Mouse (Mus musculus): ENCODE results near the gene Rbbp4. TPM values are rescaled to one million over a fixed set of nuclear protein-coding genes. Genes with fewer than 3 reads are reported as not detected.
A peak's percentile ranks its signal among the peaks of the same experiment; 100 is the strongest.

Gene Rbbp4
- polyA plus RNA-seq, 1 experiment from 2014 or later, result 390 TPM

DNA sequence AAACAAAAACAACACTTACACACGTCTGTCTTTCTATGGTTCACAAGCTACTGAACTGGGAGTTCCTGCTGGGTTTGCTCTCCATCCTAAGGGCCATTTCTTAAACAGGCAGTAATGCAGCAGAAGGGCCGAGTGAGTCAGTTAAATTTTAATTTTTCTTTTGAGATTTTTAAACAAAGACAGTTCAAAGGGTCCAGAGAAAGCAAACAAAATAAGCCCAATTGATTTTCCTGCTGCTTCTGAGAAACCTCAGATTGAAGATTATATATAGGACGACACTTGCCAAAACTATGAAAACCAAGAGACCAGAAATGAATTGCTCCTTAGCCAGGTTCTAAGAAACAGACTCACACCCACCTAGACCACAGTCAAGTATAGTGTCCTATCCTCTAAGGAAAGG is 21.3 kb downstream of the Rbbp4 start:
- Histone ChIP-seq H3K9ac (ENCODE audit: low read length) (no peak overlapping the region), H3K4me1 (replicated peaks; ENCODE audit: control insufficient read depth, insufficient read depth, low read length) (no peaks in the 10 kb centered on the region), H3K27me3 (ENCODE audit: control insufficient read depth, insufficient read depth, low read depth, low read length) (no peaks in the 10 kb centered on the region), H3K9me3 (ENCODE audit: control insufficient read depth, low read length) (no peaks in the 10 kb centered on the region), H3K4me2 (ENCODE audit: low read depth, low read length) (no peak overlapping the region), H3K4me3 (ENCODE audit: low read length) (no peak overlapping the region), H3K36me3 (ENCODE audit: control insufficient read depth, insufficient read depth, low read length) (peaks cover 76% of the 10 kb centered on the region), H3K27ac (ENCODE audit: low read length) (no peak overlapping the region)
- no peak for ATAC-seq (ENCODE audit: low read depth)
- 55% methylated on average over 3 of the region's 3 CpGs for WGBS

DNA sequence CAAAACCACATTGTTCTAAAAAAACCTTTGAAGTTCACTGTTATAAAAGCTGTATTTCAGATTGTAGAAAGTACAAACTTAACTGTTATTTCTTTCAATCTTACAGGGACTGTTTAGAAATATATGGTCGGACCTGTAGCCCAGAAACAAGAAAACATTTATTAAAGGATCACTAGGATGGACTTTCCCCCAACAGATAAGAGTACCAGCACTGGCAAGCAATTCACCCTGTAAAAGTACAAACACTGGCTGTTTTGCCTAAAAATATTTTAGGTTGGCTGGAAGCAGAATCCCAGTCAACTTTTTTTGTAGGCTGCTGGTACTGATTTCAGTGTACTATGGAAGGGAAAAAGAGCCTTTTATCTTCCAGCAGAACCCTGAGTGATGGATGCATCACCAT is 27.2 kb downstream of the Rbbp4 start:
- Histone ChIP-seq H3K27me3 (ENCODE audit: control insufficient read depth, insufficient read depth, low read depth, low read length) (no peaks in the 10 kb centered on the region), H3K36me3 (ENCODE audit: control insufficient read depth, insufficient read depth, low read length) (peaks cover 45% of the 10 kb centered on the region), H3K4me2 (ENCODE audit: low read depth, low read length) (no peak overlapping the region), H3K9ac (ENCODE audit: low read length) (no peak overlapping the region), H3K27ac (ENCODE audit: low read length) (no peak overlapping the region), H3K9me3 (ENCODE audit: control insufficient read depth, low read length) (no peaks in the 10 kb centered on the region), H3K4me1 (replicated peaks; ENCODE audit: control insufficient read depth, insufficient read depth, low read length) (no peaks in the 10 kb centered on the region), H3K4me3 (ENCODE audit: low read length) (no peak overlapping the region)
- ATAC-seq (ENCODE audit: low read depth), result no peak
- 96% methylated on average over 1 of the region's 1 CpGs for WGBS

DNA sequence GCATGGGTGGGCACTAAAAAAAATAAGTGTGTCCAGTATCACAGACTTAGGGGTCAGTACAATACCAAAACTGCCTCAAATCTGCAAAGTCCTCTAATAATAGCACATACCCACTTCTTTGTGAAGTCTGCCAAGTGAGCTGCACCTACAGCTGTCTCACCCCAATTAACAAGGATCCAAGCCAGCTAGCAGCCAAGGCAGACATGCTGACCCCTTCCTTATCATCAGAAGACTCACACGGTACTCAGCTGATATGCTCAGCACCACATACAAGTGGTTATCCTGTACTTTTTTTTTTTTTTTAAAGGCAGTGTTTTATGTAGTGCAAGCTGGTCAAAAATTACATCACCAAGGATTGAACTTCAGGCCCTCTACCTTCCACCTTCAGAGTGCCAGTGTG is 30.9 kb downstream of the Rbbp4 start:
- Histone ChIP-seq H3K27me3 (ENCODE audit: control insufficient read depth, insufficient read depth, low read depth, low read length) (no peaks in the 10 kb centered on the region), H3K4me3 (ENCODE audit: low read length) (no peak overlapping the region), H3K9me3 (ENCODE audit: control insufficient read depth, low read length) (peaks cover 9% of the 10 kb centered on the region), H3K9ac (ENCODE audit: low read length) (no peak overlapping the region), H3K27ac (ENCODE audit: low read length) (no peak overlapping the region), H3K4me1 (replicated peaks; ENCODE audit: control insufficient read depth, insufficient read depth, low read length) (peaks cover 3% of the 10 kb centered on the region), H3K4me2 (ENCODE audit: low read depth, low read length) (no peak overlapping the region), H3K36me3 (ENCODE audit: control insufficient read depth, insufficient read depth, low read length) (peaks cover 20% of the 10 kb centered on the region)
- ATAC-seq (ENCODE audit: low read depth), result 0 out of 2 replicates have a peak, but pooled peaks have one; percentile 36
- 32% methylated on average over 1 of the region's 1 CpGs for WGBS

DNA sequence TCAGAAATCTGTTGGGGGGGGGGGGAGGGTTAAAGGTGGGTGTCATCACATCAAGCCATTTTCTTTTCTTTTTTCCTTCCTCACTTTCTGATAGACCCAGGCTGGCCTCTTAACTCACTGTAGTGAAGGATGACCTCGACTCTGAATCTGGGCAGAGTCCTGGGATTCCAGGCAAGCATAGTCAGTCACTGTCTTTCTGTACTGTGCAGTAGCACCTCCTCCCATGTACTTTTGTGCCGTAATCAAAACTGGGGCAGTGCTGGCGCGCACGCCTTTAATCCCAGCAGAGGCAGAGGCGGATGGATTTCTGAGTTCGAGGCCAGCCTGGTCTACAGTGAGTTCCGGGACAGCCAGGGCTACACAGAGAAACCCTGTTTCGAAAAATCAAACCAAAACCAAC is 31.4 kb downstream of the Rbbp4 start:
- 80% methylated on average over 9 of the region's 9 CpGs for WGBS
- ATAC-seq (ENCODE audit: low read depth), result no peak
- Histone ChIP-seq H3K27me3 (ENCODE audit: control insufficient read depth, insufficient read depth, low read depth, low read length) (no peaks in the 10 kb centered on the region), H3K9me3 (ENCODE audit: control insufficient read depth, low read length) (peaks cover 9% of the 10 kb centered on the region), H3K9ac (ENCODE audit: low read length) (no peak overlapping the region), H3K36me3 (ENCODE audit: control insufficient read depth, insufficient read depth, low read length) (peaks cover 16% of the 10 kb centered on the region), H3K4me3 (ENCODE audit: low read length) (no peak overlapping the region), H3K27ac (ENCODE audit: low read length) (no peak overlapping the region), H3K4me2 (ENCODE audit: low read depth, low read length) (no peak overlapping the region), H3K4me1 (replicated peaks; ENCODE audit: control insufficient read depth, insufficient read depth, low read length) (peaks cover 8% of the 10 kb centered on the region)

DNA sequence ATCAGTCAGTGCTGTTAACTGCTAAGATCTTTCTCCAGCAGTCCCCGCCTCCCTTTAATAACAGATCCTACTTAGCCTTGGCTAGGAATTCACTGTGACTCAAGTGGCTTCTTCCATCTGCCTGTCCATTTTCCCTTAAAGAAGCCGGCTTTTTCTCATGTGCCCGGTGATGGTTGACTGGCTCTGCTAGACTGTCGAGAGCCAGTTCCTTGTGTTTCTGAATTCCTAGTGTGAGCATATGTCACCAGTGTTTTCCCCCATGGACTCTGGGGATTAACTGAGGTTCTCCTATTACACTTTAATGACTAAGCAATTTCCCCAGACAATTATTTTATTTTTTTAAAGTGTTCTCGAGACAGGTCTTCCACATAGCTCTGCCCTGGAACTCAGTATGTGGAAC is 31.8 kb downstream of the Rbbp4 start:
- Histone ChIP-seq H3K27me3 (ENCODE audit: control insufficient read depth, insufficient read depth, low read depth, low read length) (no peaks in the 10 kb centered on the region), H3K27ac (ENCODE audit: low read length) (no peak overlapping the region), H3K4me3 (ENCODE audit: low read length) (no peak overlapping the region), H3K9ac (ENCODE audit: low read length) (no peak overlapping the region), H3K36me3 (ENCODE audit: control insufficient read depth, insufficient read depth, low read length) (peaks cover 14% of the 10 kb centered on the region), H3K4me1 (replicated peaks; ENCODE audit: control insufficient read depth, insufficient read depth, low read length) (peaks cover 10% of the 10 kb centered on the region), H3K4me2 (ENCODE audit: low read depth, low read length) (no peak overlapping the region), H3K9me3 (ENCODE audit: control insufficient read depth, low read length) (peaks cover 9% of the 10 kb centered on the region)
- no peak for ATAC-seq (ENCODE audit: low read depth)
- WGBS, result 66% methylated on average over 5 of the region's 5 CpGs

DNA sequence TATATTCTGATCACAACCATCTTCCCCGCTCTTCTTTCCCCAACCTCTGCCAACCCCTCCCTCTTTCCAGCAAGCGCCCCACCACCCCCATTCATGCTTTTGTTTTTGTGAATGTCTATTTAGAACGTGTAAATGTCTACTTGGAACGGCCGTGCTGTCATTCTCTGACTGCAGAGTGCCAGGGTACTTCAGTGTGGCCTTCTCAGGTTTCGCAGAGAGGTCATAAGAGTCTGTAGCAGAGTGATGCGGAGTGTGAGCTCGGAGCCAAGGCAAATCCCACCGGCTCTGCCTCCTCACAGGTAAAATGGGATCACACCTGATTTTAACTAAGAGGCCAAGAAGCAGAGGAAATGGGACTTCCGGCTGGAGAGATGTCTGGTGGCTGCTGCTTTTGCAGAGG is 36.0 kb downstream of the Rbbp4 start:
- ATAC-seq (ENCODE audit: low read depth), result no peak
- Histone ChIP-seq H3K36me3 (ENCODE audit: control insufficient read depth, insufficient read depth, low read length) (no peaks in the 10 kb centered on the region), H3K27me3 (ENCODE audit: control insufficient read depth, insufficient read depth, low read depth, low read length) (no peaks in the 10 kb centered on the region), H3K4me3 (ENCODE audit: low read length) (no peak overlapping the region), H3K9ac (ENCODE audit: low read length) (no peak overlapping the region), H3K9me3 (ENCODE audit: control insufficient read depth, low read length) (peaks cover 9% of the 10 kb centered on the region), H3K4me1 (replicated peaks; ENCODE audit: control insufficient read depth, insufficient read depth, low read length) (peaks cover 18% of the 10 kb centered on the region), H3K4me2 (ENCODE audit: low read depth, low read length) (no peak overlapping the region), H3K27ac (ENCODE audit: low read length) (no peak overlapping the region)
- WGBS, result 33% methylated on average over 10 of the region's 10 CpGs

DNA sequence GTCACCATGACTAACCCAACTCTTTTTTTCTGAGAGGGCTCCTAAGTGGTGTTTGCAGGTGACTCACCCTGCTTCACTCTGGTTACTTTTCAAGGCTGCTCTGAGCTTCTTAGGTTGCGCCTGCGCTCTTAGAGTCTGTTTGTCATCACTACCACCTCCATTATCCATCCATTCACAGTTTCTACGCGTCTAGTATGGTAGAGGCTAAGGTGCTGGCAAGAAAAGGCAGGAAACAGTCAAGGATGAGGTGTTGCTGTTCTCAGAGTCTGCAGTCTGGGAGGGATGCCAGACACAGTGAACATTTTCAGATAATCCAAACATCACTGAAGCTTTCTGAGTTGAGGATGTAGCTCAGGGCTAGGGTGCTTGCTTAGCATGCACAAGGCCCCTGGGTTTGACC is 37.4 kb downstream of the Rbbp4 start:
- H3K9me3 ChIP-seq (ENCODE audit: control insufficient read depth, low read length), result peaks cover 9% of the 10 kb centered on the region
- H3K27ac ChIP-seq (ENCODE audit: low read length), result no peak overlapping the region
- WGBS, result 45% methylated on average over 4 of the region's 4 CpGs
- H3K27me3 ChIP-seq (ENCODE audit: control insufficient read depth, insufficient read depth, low read depth, low read length), result no peaks in the 10 kb centered on the region; the same call in 1 of the 2 replicates
- H3K4me3 ChIP-seq (ENCODE audit: low read length), result no peak overlapping the region
- no peaks in the 10 kb centered on the region for H3K36me3 ChIP-seq (ENCODE audit: control insufficient read depth, insufficient read depth, low read length)
- H3K4me1 ChIP-seq (replicated peaks; ENCODE audit: control insufficient read depth, insufficient read depth, low read length), result peaks cover 18% of the 10 kb centered on the region
- H3K4me2 ChIP-seq (ENCODE audit: low read depth, low read length), result no peak overlapping the region
- H3K9ac ChIP-seq (ENCODE audit: low read length), result no peak overlapping the region
- ATAC-seq (ENCODE audit: low read depth), result peak; percentile 79

DNA sequence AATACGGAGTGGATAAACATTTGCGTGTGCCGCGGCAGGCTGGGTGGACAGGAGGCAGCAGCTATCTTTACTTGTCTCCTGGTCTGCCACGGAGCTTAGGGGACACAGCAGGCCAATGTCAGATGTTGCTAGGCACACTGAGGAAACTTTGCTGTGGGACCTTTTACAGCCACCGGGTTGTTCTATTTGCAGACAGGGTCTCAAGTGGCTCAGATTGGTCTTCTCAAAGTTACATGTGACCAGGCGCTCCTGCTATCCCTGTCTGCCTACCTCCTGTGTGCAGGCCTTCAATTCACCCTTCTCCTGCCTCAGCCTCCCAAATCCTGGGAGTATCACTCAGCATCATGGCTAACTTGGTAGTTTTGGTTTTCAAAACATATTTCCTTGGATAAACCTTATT is 39.1 kb downstream of the Rbbp4 start:
- Histone ChIP-seq H3K4me2 (ENCODE audit: low read depth, low read length) (no peak overlapping the region), H3K4me1 (replicated peaks; ENCODE audit: control insufficient read depth, insufficient read depth, low read length) (peaks cover 18% of the 10 kb centered on the region), H3K27me3 (ENCODE audit: control insufficient read depth, insufficient read depth, low read depth, low read length) (no peaks in the 10 kb centered on the region; the same call in 1 of the 2 replicates), H3K27ac (ENCODE audit: low read length) (no peak overlapping the region), H3K9me3 (ENCODE audit: control insufficient read depth, low read length) (no peaks in the 10 kb centered on the region; the same call in 1 of the 2 replicates), H3K36me3 (ENCODE audit: control insufficient read depth, insufficient read depth, low read length) (no peaks in the 10 kb centered on the region), H3K4me3 (ENCODE audit: low read length) (no peak overlapping the region), H3K9ac (ENCODE audit: low read length) (no peak overlapping the region)
- ATAC-seq (ENCODE audit: low read depth), result no peak
- WGBS, result 55% methylated on average over 7 of the region's 7 CpGs

DNA sequence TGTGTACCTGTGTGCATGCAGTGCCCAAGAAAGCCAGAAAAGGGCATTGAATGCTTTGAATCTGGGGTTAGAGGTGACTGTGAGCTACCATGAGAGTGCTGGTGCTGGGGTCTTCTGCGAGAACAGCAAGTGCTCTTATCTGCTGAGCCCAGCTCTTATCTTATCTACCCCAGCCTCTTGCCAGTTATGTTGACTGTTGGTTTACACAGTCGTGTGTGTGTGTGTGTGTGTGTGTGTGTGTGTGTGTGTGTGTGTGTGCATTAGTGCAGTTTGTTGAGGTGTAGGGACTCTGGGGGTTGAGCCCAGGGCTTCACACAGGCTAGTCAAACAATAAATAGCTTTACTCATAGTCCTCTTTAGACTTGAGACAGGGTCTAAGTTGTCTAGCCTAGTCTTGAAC is 40.0 kb downstream of the Rbbp4 start:
- no peak overlapping the region for H3K27ac ChIP-seq (ENCODE audit: low read length)
- no peaks in the 10 kb centered on the region for H3K9me3 ChIP-seq (ENCODE audit: control insufficient read depth, low read length)
- H3K4me3 ChIP-seq (ENCODE audit: low read length), result no peak overlapping the region
- WGBS, result 25% methylated on average over 2 of the region's 2 CpGs
- H3K36me3 ChIP-seq (ENCODE audit: control insufficient read depth, insufficient read depth, low read length), result no peaks in the 10 kb centered on the region
- ATAC-seq (ENCODE audit: low read depth), result no peak
- H3K9ac ChIP-seq (ENCODE audit: low read length), result no peak overlapping the region
- H3K4me2 ChIP-seq (ENCODE audit: low read depth, low read length), result no peak overlapping the region
- no peaks in the 10 kb centered on the region; the same call in 1 of the 2 replicates for H3K27me3 ChIP-seq (ENCODE audit: control insufficient read depth, insufficient read depth, low read depth, low read length)
- H3K4me1 ChIP-seq (replicated peaks; ENCODE audit: control insufficient read depth, insufficient read depth, low read length), result peaks cover 18% of the 10 kb centered on the region

DNA sequence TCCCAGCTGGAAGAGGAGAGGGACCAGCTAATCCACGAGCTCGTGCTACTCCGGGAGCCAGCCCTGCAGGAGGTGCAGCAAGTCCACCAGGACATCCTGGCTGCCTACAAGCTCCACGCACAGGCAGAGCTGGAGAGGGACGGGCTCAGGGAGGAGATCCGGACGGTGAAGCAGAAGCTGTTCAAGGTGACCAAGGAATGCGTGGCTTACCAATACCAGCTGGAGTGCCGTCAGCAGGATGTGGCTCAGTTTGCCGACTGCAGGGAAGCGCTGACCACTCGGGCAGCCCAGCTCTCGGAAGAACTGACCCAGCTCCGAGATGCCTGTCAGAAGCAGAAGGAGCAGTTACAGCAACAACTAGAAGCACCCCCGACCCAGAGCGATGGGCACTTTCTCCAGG is 41.5 kb downstream of the Rbbp4 start:
- no peak overlapping the region for H3K9ac ChIP-seq (ENCODE audit: low read length)
- no peak overlapping the region for H3K4me3 ChIP-seq (ENCODE audit: low read length)
- no peaks in the 10 kb centered on the region for H3K9me3 ChIP-seq (ENCODE audit: control insufficient read depth, low read length)
- H3K27me3 ChIP-seq (ENCODE audit: control insufficient read depth, insufficient read depth, low read depth, low read length), result no peaks in the 10 kb centered on the region; the same call in 1 of the 2 replicates
- WGBS, result 20% methylated on average over 16 of the region's 16 CpGs
- H3K4me1 ChIP-seq (replicated peaks; ENCODE audit: control insufficient read depth, insufficient read depth, low read length), result peaks cover 10% of the 10 kb centered on the region
- H3K4me2 ChIP-seq (ENCODE audit: low read depth, low read length), result peak overlapping the region; percentile 31; the same call in 1 of the 2 replicates
- no peaks in the 10 kb centered on the region for H3K36me3 ChIP-seq (ENCODE audit: control insufficient read depth, insufficient read depth, low read length)
- H3K27ac ChIP-seq (ENCODE audit: low read length), result no peak overlapping the region
- ATAC-seq (ENCODE audit: low read depth), result no peak
